Mouse (Mus musculus) thymus, postnatal 25 days (tissue): Measurements from ENCODE around the gene Gltp.
A peak's percentile ranks its signal among the peaks of the same experiment; 100 is the strongest.

ENCODE experiments used
- DNase-seq: peaks from one replicate; pipeline ENCODE4 v3.0.0; 2022

Gltp gene

GRCm38 (mm10) chr5:114657426-114657825, 33.4 kb downstream of the Gltp start:
- DNase-seq, result no peak

- DNase-seq, result no peak
Observed at GRCm38 (mm10) chr5:114656305-114656704, 34.5 kb downstream of the Gltp start.

- no peak for DNase-seq
Observed at GRCm38 (mm10) chr5:114655721-114656120, 35.1 kb downstream of the Gltp start.

GRCm38 (mm10) chr5:114653656-114654437, 36.9 kb downstream of the Gltp start:
- no peak for DNase-seq

GRCm38 (mm10) chr5:114651449-114651848, 39.3 kb downstream of the Gltp start:
- no peak for DNase-seq

- DNase-seq, result no peak
Observed at GRCm38 (mm10) chr5:114651002-114651401, 39.8 kb downstream of the Gltp start.

- DNase-seq, result no peak
Observed at GRCm38 (mm10) chr5:114648728-114649311, 42.0 kb downstream of the Gltp start.

GRCm38 (mm10) chr5:114647211-114647974, 43.4 kb downstream of the Gltp start:
- DNase-seq, result peak; percentile 17

GRCm38 (mm10) chr5:114645916-114646315, 44.9 kb downstream of the Gltp start:
- no peak for DNase-seq

- no peak for DNase-seq
Observed at GRCm38 (mm10) chr5:114644918-114645317, 45.9 kb downstream of the Gltp start.

GRCm38 (mm10) chr5:114640809-114641208, 50.0 kb downstream of the Gltp start:
- no peak for DNase-seq

- no peak for DNase-seq
Observed at GRCm38 (mm10) chr5:114639645-114639957, 51.2 kb downstream of the Gltp start.

GRCm38 (mm10) chr5:114638769-114639644, 51.8 kb downstream of the Gltp start:
- peak; percentile 85 for DNase-seq

- DNase-seq, result no peak
Observed at GRCm38 (mm10) chr5:114636091-114636490, 54.7 kb downstream of the Gltp start.

- DNase-seq, result peak; percentile 35
Observed at GRCm38 (mm10) chr5:114631336-114631735, 59.4 kb downstream of the Gltp start.

- peak; percentile 79 for DNase-seq
Observed at GRCm38 (mm10) chr5:114625590-114625989, 65.2 kb downstream of the Gltp start.

- peak; percentile 34 for DNase-seq
Observed at GRCm38 (mm10) chr5:114620305-114620704, 70.5 kb downstream of the Gltp start.
